Mouse (Mus musculus): ENCODE results near the gene Hk2. TPM values are rescaled to one million over a fixed set of nuclear protein-coding genes. Genes with fewer than 3 reads are reported as not detected.

Gene Hk2
- total RNA-seq, 1 experiment, result 155 TPM

GRCm38 (mm10) chr6:82756799-82757210, 17.4 kb downstream of the Hk2 start:
- TF ChIP-seq HCFC1 (IDR thresholded peaks at IDR 0.05; ENCODE audit: borderline replicate concordance, insufficient read depth, low read length), result no peak
- no peak for TF ChIP-seq ZC3H11A (IDR thresholded peaks at IDR 0.05; ENCODE audit: borderline replicate concordance, low read depth, low read length)
- no peak for TF ChIP-seq ZNF384 (IDR thresholded peaks at IDR 0.05; ENCODE audit: low read depth, low read length)
- TF ChIP-seq MAFK (IDR thresholded peaks at IDR 0.05; ENCODE audit: insufficient read depth, low read depth, low read length), result no peak
- no peak for TF ChIP-seq CHD2 (IDR thresholded peaks at IDR 0.05; ENCODE audit: low read depth, low read length)
- peaks cover 7 to 14% of the 10 kb centered on the region in 2 experiments for H3K4me1 ChIP-seq (ENCODE audit: control insufficient read depth in 2 of 2, insufficient read depth in 2 of 2, low read length in 2 of 2, poor library complexity in 1 of 2)
- DNase-seq (ENCODE audit: low read depth, low spot score), result no peak
- H3K4me3 ChIP-seq (ENCODE audit: insufficient read depth in 1 of 2, low read depth in 1 of 2, low read length in 2 of 2, poor library complexity in 1 of 2, severe bottlenecking in 1 of 2), result no peak overlapping the region
- H3K27ac ChIP-seq (ENCODE audit: insufficient read depth, low read depth, low read length, poor library complexity, severe bottlenecking), result no peak overlapping the region
- in situ Hi-C loops (cut with MboI; ENCODE audit: low sequenced_read_pairs in 2 of 2, unreplicated experiment in 2 of 2), result no loop called here
- H3K36me3 ChIP-seq (ENCODE audit: control insufficient read depth, insufficient read depth, low read length, poor library complexity, severe bottlenecking), result peaks cover 8% of the 10 kb centered on the region
- H3K9ac ChIP-seq (ENCODE audit: insufficient read depth, low read depth, low read length, poor library complexity, severe bottlenecking), result no peak overlapping the region
- H3K9me3 ChIP-seq (ENCODE audit: control insufficient read depth, insufficient read depth, low read depth, low read length), result no peaks in the 10 kb centered on the region

DNA sequence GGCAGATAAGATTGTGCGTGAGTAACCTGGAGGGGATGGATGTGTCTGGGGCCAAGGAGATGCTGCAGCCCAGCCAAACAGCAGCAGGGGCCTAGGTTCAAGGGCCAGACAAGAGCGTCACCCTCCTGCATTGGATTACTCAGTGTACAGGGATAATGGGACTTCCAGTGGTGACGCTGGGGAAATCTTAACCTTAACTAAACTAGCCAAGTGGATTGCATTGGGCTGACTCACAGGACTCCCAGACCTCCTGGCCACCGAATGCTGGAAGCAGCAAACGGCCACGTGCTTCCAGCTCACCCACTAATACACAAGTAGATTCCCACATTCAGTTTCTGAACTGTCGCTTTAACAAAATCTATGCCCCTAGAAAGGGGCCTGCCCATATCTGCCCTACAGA, 18.0 kb downstream of the Hk2 start:
- Histone ChIP-seq H3K4me1 (ENCODE audit: control insufficient read depth in 2 of 2, insufficient read depth in 2 of 2, low read length in 2 of 2, poor library complexity in 1 of 2) (peaks cover 5 to 8% of the 10 kb centered on the region in 2 experiments), H3K36me3 (ENCODE audit: control insufficient read depth, insufficient read depth, low read length, poor library complexity, severe bottlenecking) (peaks cover 8% of the 10 kb centered on the region), H3K27ac (ENCODE audit: insufficient read depth, low read depth, low read length, poor library complexity, severe bottlenecking) (no peak overlapping the region), H3K9me3 (ENCODE audit: control insufficient read depth, insufficient read depth, low read depth, low read length) (no peaks in the 10 kb centered on the region), H3K9ac (ENCODE audit: insufficient read depth, low read depth, low read length, poor library complexity, severe bottlenecking) (no peak overlapping the region), H3K4me3 (ENCODE audit: insufficient read depth in 1 of 2, low read depth in 1 of 2, low read length in 2 of 2, poor library complexity in 1 of 2, severe bottlenecking in 1 of 2) (no peak overlapping the region)
- TF ChIP-seq HCFC1 (IDR thresholded peaks at IDR 0.05; ENCODE audit: borderline replicate concordance, insufficient read depth, low read length) (no peak), ZNF384 (IDR thresholded peaks at IDR 0.05; ENCODE audit: low read depth, low read length) (no peak), MAFK (IDR thresholded peaks at IDR 0.05; ENCODE audit: insufficient read depth, low read depth, low read length) (no peak), CHD2 (IDR thresholded peaks at IDR 0.05; ENCODE audit: low read depth, low read length) (no peak), ZC3H11A (IDR thresholded peaks at IDR 0.05; ENCODE audit: borderline replicate concordance, low read depth, low read length) (no peak)
- in situ Hi-C loops (cut with MboI; ENCODE audit: low sequenced_read_pairs in 2 of 2, unreplicated experiment in 2 of 2), result no loop called here
- no peak for DNase-seq (ENCODE audit: low read depth, low spot score)

DNA sequence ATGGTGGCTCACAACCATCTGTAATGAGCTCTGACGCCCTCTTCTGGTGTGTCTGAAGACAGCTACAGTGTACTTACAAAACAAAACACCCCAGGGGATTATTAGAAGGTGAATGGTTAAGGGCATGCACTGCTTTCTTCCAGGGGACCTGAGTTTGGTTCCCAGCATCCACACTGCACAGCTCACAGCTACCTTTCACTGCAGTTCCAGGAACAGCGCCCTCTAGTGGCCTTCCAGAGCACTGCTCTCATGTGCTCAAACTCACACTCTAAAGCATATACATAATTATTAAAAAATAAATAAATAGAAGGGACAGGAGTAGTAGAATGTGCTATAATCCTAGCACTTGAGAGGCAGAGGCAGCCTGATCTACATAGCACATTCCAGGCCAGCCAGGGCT, 18.9 kb downstream of the Hk2 start:
- no peak overlapping the region for H3K27ac ChIP-seq (ENCODE audit: insufficient read depth, low read depth, low read length, poor library complexity, severe bottlenecking)
- in situ Hi-C loops (cut with MboI; ENCODE audit: low sequenced_read_pairs in 2 of 2, unreplicated experiment in 2 of 2), result no loop called here

DNA sequence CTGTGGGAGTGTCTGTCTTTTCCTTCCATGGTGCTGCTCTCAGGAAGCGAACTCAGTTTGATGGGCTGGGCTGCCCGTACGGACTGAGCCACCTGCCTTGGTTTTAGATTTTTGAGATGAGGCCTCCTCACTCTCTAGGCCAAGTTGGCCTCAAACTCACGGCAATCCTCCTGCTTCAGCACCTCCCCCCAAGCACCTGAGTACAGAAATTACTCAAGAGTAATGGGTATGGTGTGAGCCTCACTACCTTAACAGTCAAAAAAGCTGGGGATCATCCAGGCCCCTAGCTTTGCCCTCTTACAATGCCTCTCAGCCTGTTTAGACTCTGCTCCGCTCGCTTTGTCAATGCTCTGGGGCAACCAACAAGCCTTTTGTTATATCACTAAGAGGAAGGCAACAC, 19.5 kb downstream of the Hk2 start:
- Histone ChIP-seq H3K9ac (ENCODE audit: insufficient read depth, low read depth, low read length, poor library complexity, severe bottlenecking) (no peak overlapping the region), H3K27ac (ENCODE audit: insufficient read depth, low read depth, low read length, poor library complexity, severe bottlenecking) (no peak overlapping the region), H3K36me3 (ENCODE audit: control insufficient read depth, insufficient read depth, low read length, poor library complexity, severe bottlenecking) (peaks cover 6% of the 10 kb centered on the region), H3K9me3 (ENCODE audit: control insufficient read depth, insufficient read depth, low read depth, low read length) (no peaks in the 10 kb centered on the region), H3K4me1 (ENCODE audit: control insufficient read depth in 2 of 2, insufficient read depth in 2 of 2, low read length in 2 of 2, poor library complexity in 1 of 2) (peaks cover 3 to 4% of the 10 kb centered on the region in 2 experiments; a peak in 3 of 4 replicates), H3K4me3 (ENCODE audit: insufficient read depth in 1 of 2, low read depth in 1 of 2, low read length in 2 of 2, poor library complexity in 1 of 2, severe bottlenecking in 1 of 2) (no peak overlapping the region)
- no peak for DNase-seq (ENCODE audit: low read depth, low spot score)
- TF ChIP-seq MAFK (IDR thresholded peaks at IDR 0.05; ENCODE audit: insufficient read depth, low read depth, low read length) (no peak), HCFC1 (IDR thresholded peaks at IDR 0.05; ENCODE audit: borderline replicate concordance, insufficient read depth, low read length) (no peak), CHD2 (IDR thresholded peaks at IDR 0.05; ENCODE audit: low read depth, low read length) (no peak), ZC3H11A (IDR thresholded peaks at IDR 0.05; ENCODE audit: borderline replicate concordance, low read depth, low read length) (no peak), ZNF384 (IDR thresholded peaks at IDR 0.05; ENCODE audit: low read depth, low read length) (no peak)
- in situ Hi-C loops (cut with MboI; ENCODE audit: low sequenced_read_pairs in 2 of 2, unreplicated experiment in 2 of 2), result no loop called here

More for the DNA sequence above, 18.9 kb downstream of the Hk2 start:
- TF ChIP-seq ZNF384 (IDR thresholded peaks at IDR 0.05; ENCODE audit: low read depth, low read length), result no peak
- no peak for TF ChIP-seq MAFK (IDR thresholded peaks at IDR 0.05; ENCODE audit: insufficient read depth, low read depth, low read length)
- Histone ChIP-seq H3K9me3 (ENCODE audit: control insufficient read depth, insufficient read depth, low read depth, low read length) (no peaks in the 10 kb centered on the region), H3K9ac (ENCODE audit: insufficient read depth, low read depth, low read length, poor library complexity, severe bottlenecking) (no peak overlapping the region), H3K36me3 (ENCODE audit: control insufficient read depth, insufficient read depth, low read length, poor library complexity, severe bottlenecking) (peaks cover 8% of the 10 kb centered on the region), H3K4me3 (ENCODE audit: insufficient read depth in 1 of 2, low read depth in 1 of 2, low read length in 2 of 2, poor library complexity in 1 of 2, severe bottlenecking in 1 of 2) (no peak overlapping the region), H3K4me1 (ENCODE audit: control insufficient read depth in 2 of 2, insufficient read depth in 2 of 2, low read length in 2 of 2, poor library complexity in 1 of 2) (peaks cover 3 to 5% of the 10 kb centered on the region in 2 experiments)
- DNase-seq (ENCODE audit: low read depth, low spot score), result no peak

Measured in ES-E14 (cell line).